ENCODE assay signal across 8 mouse cellular contexts in genomic region chr6:58602119-58602518, GRCm38 (mm10). TPM values are rescaled to one million over a fixed set of nuclear protein-coding genes. Genes with fewer than 3 reads are reported as not detected.
DNase-seq lines count a peak whose midpoint lies in the region; ATAC-seq and TF ChIP-seq lines count a peak whose summit lies in the region.
"Not testable (repeated sequence)": the region's sequence is repeated elsewhere in the genome, so short reads cannot be mapped to it uniquely, and the experiment has no call there.

No protein-coding gene starts in this region.

- H3K9ac ChIP-seq in heart, embryonic 14.5 days (ENCODE audit: low read length); intestine, embryonic 14.5 days (ENCODE audit: low read length); kidney, embryonic 16.5 days (replicated peaks; ENCODE audit: low read length); lung, embryonic 14.5 days; stomach, embryonic 14.5 days (replicated peaks; ENCODE audit: low read depth, low read length): not testable (repeated sequence)

- not testable (repeated sequence) for H3K27me3 ChIP-seq in heart, embryonic 14.5 days (ENCODE audit: control insufficient read depth, insufficient read depth, low read length); intestine, embryonic 14.5 days (replicated peaks; ENCODE audit: control insufficient read depth, insufficient read depth, low read length); kidney, embryonic 16.5 days (ENCODE audit: insufficient read depth, low read length); lung, embryonic 14.5 days (ENCODE audit: insufficient read depth, low read length); stomach, embryonic 14.5 days (ENCODE audit: control insufficient read depth, insufficient read depth, low read length)

- DNase-seq in Muller cell, postnatal 12 days (ENCODE audit: inconsistent ontology term), result peak; percentile 94
- peak; percentile 83 for DNase-seq in adrenal gland, adult 2 months
- not testable (repeated sequence) for DNase-seq in intestine, embryonic 14.5 days (ENCODE audit: low spot score)
- peak; percentile 64 for DNase-seq in lung, embryonic 14.5 days

- TF ChIP-seq CTCF in embryonic fibroblast, embryonic 13.5 days (IDR thresholded peaks at IDR 0.05; ENCODE audit: borderline replicate concordance, insufficient read depth, low read length); lung, embryonic 14.5 days (IDR thresholded peaks at IDR 0.05; ENCODE audit: low read depth): not testable (repeated sequence)

- not testable (repeated sequence) for H3K4me2 ChIP-seq in heart, embryonic 14.5 days (ENCODE audit: low read length); intestine, embryonic 14.5 days (ENCODE audit: low read length); kidney, embryonic 16.5 days (replicated peaks; ENCODE audit: low read depth, low read length); lung, embryonic 14.5 days; stomach, embryonic 14.5 days (replicated peaks; ENCODE audit: low read depth, low read length)

- H3K36me3 ChIP-seq in heart, embryonic 14.5 days (ENCODE audit: control insufficient read depth, insufficient read depth, low read length); intestine, embryonic 14.5 days (ENCODE audit: control insufficient read depth, insufficient read depth, low read length); kidney, embryonic 16.5 days (ENCODE audit: insufficient read depth, low read length); lung, embryonic 14.5 days (ENCODE audit: insufficient read depth); stomach, embryonic 14.5 days (ENCODE audit: control insufficient read depth, insufficient read depth, low read length): not testable (repeated sequence)

- WGBS in heart, embryonic 14.5 days, result 4% methylated on average over 1 of the region's 1 CpGs
- 28% methylated on average over 1 of the region's 1 CpGs for WGBS in intestine, embryonic 14.5 days
- WGBS in kidney, embryonic 16.5 days, result 55% methylated on average over 1 of the region's 1 CpGs
- WGBS in lung, embryonic 14.5 days, result 63% methylated on average over 1 of the region's 1 CpGs
- 50% methylated on average over 1 of the region's 1 CpGs for WGBS in stomach, embryonic 14.5 days

- TF ChIP-seq POLR2A in embryonic fibroblast, embryonic 13.5 days (IDR thresholded peaks at IDR 0.05; ENCODE audit: low read depth, low read length), result not testable (repeated sequence)

- H3K9me3 ChIP-seq in heart, embryonic 14.5 days (ENCODE audit: control insufficient read depth, low read length); intestine, embryonic 14.5 days (ENCODE audit: control insufficient read depth, low read length); kidney, embryonic 16.5 days (ENCODE audit: low read length); lung, embryonic 14.5 days (ENCODE audit: low read depth, low read length); stomach, embryonic 14.5 days (ENCODE audit: control insufficient read depth, low read depth, low read length): not testable (repeated sequence)

- not testable (repeated sequence) for H3K4me1 ChIP-seq in embryonic fibroblast, embryonic 13.5 days (ENCODE audit: control insufficient read depth, insufficient read depth, low read length); intestine, embryonic 14.5 days (replicated peaks; ENCODE audit: control insufficient read depth, insufficient read depth, low read length); kidney, embryonic 16.5 days (ENCODE audit: insufficient read depth, low read length); lung, embryonic 14.5 days (ENCODE audit: insufficient read depth); stomach, embryonic 14.5 days (ENCODE audit: control insufficient read depth, insufficient read depth, low read length)
- peaks cover 0 to 20% of the 10 kb centered on the region in 2 experiments; a peak in 2 of 4 replicates for H3K4me1 ChIP-seq in heart, embryonic 14.5 days (ENCODE audit: control insufficient read depth in 2 of 2, insufficient read depth in 2 of 2, low read length in 2 of 2)

- not testable (repeated sequence) for H3K4me3 ChIP-seq in embryonic fibroblast, embryonic 13.5 days (ENCODE audit: insufficient read depth, low read length); heart, embryonic 14.5 days (ENCODE audit: control insufficient read depth in 1 of 2, insufficient read depth in 1 of 2, low read depth in 1 of 2, low read length in 2 of 2); intestine, embryonic 14.5 days (ENCODE audit: low read depth, low read length); kidney, embryonic 16.5 days (ENCODE audit: low read length); lung, embryonic 14.5 days (ENCODE audit: low read depth, low read length); stomach, embryonic 14.5 days (ENCODE audit: low read depth, low read length)

- peak; percentile 45; the same call in 1 of the 2 replicates for ATAC-seq in heart, embryonic 14.5 days (ENCODE audit: insufficient number of reproducible peaks, insufficient read depth, low FRiP score, low read depth)
- ATAC-seq in intestine, embryonic 14.5 days (replicated peaks; ENCODE audit: low FRiP score, low TSS enrichment, low read depth), result 0 out of 2 replicates have a peak, but pooled peaks have one; percentile 10
- ATAC-seq in kidney, embryonic 16.5 days (ENCODE audit: low FRiP score, low TSS enrichment), result peak; percentile 27; the same call in 1 of the 2 replicates
- ATAC-seq in lung, embryonic 14.5 days (ENCODE audit: insufficient read depth), result peak; percentile 59; the same call in 1 of the 2 replicates
- ATAC-seq in stomach, embryonic 14.5 days (ENCODE audit: insufficient number of reproducible peaks, insufficient read depth, low FRiP score, low read depth), result 0 out of 2 replicates have a peak, but pooled peaks have one; percentile 30

- H3K27ac ChIP-seq in embryonic fibroblast, embryonic 13.5 days (ENCODE audit: insufficient read depth, low read length), result 0 out of 2 replicates have a peak overlapping the region, but pooled peaks have one; percentile 52
- H3K27ac ChIP-seq in heart, embryonic 14.5 days (replicated peaks in 1 of 2; ENCODE audit: control insufficient read depth in 1 of 2, insufficient read depth in 1 of 2, low read depth in 2 of 2, low read length in 2 of 2), result peak overlapping the region; percentile 20 to 42; a peak in 1 of 4 replicates
- H3K27ac ChIP-seq in intestine, embryonic 14.5 days (ENCODE audit: low read depth); kidney, embryonic 16.5 days (ENCODE audit: low read length); lung, embryonic 14.5 days (ENCODE audit: low read depth); stomach, embryonic 14.5 days (ENCODE audit: low read length): not testable (repeated sequence)

RNA-seq across cellular contexts. Expression of gene Abcg2, which starts 17.8 kb away (rescaled TPM):
- 10 to 100 TPM; 19.9 to 33.7 TPM for total RNA-seq in adrenal gland, adult 2 months (2021)
- 1.5 and 1.7 TPM in 2 replicates for polyA plus RNA-seq in adrenal gland, adult 2 months (2012; rRNA removed)
- 60.0 and 87.5 TPM in 2 replicates for polyA plus RNA-seq in embryonic fibroblast, embryonic 13.5 days (2011; ENCODE audit: insufficient read length, low read depth, missing spikeins)
- polyA plus RNA-seq in heart, embryonic 14.5 days (2014; fragmentation: Nextera tagmentation; extraction: Ambion mirVana), result 60.6 and 68.0 TPM in 2 replicates
- polyA plus RNA-seq in intestine, embryonic 14.5 days (2014; fragmentation: Nextera tagmentation; extraction: Ambion mirVana), result 69.6 and 74.1 TPM in 2 replicates
- 117 and 124 TPM in 2 replicates for polyA plus RNA-seq in kidney, embryonic 16.5 days (2015; fragmentation: Nextera tagmentation; extraction: Ambion mirVana)
- polyA plus RNA-seq in lung, embryonic 14.5 days (2014; fragmentation: Nextera tagmentation; extraction: Ambion mirVana), result 55.8 and 57.6 TPM in 2 replicates
- polyA plus RNA-seq in stomach, embryonic 14.5 days (2014; fragmentation: Nextera tagmentation; extraction: Ambion mirVana), result 52.2 and 53.0 TPM in 2 replicates

Comparison
In these comparisons a context has a peak if more than half of its experiments do, and no peak if none do; other contexts are left out.
1. RNA of gene Abcg2, which starts 17.8 kb away (polyA plus RNA-seq): 117 to 124 TPM in kidney, embryonic 16.5 days, 69.6 to 74.1 TPM in intestine, embryonic 14.5 days, 60.6 to 68.0 TPM in heart, embryonic 14.5 days, 60.0 to 87.5 TPM in embryonic fibroblast, embryonic 13.5 days, 55.8 to 57.6 TPM in lung, embryonic 14.5 days and 52.2 to 53.0 TPM in stomach, embryonic 14.5 days; 1.5 to 1.7 TPM in adrenal gland, adult 2 months; every median in the first group is over 10 times any median in the second.
2. Peak in every context shown above with its lines, with median percentiles within 50 percentile points of each other: ATAC-seq.